Mouse (Mus musculus) megakaryocyte, embryonic 14.5 days (primary cell): ENCODE results near the gene Gm49711. TPM values are rescaled to one million over a fixed set of nuclear protein-coding genes. Genes with fewer than 3 reads are reported as not detected.

Experiments
- H3K27me3 ChIP-seq: replicated peaks from 2 replicates; pipeline ENCODE3; 2012; ENCODE audit warnings: inconsistent platforms
- H3K36me3 ChIP-seq: replicated peaks from 2 replicates; pipeline ENCODE3; 2012; ENCODE audit warnings: low read length, inconsistent platforms, mixed read lengths
- H3K4me1 ChIP-seq: 2 replicates; pipeline ENCODE4 v1.6.1; 2012; ENCODE audit warnings: inconsistent platforms
- H3K4me3 ChIP-seq: replicated peaks from 2 replicates; pipeline ENCODE3; 2012; ENCODE audit warnings: moderate library complexity, mild to moderate bottlenecking, inconsistent platforms
- H3K9me3 ChIP-seq: 2 replicates; pipeline ENCODE4 v1.6.1; 2012; ENCODE audit warnings: inconsistent platforms
- FLI1 ChIP-seq: IDR thresholded peaks from 2 replicates; pipeline ENCODE4 v1.6.1; 2012; ENCODE audit warnings: low read length, inconsistent platforms, mixed read lengths
- GATA1 ChIP-seq: IDR thresholded peaks from 3 replicates; pipeline ENCODE4 v1.6.1; 2012; ENCODE audit warnings: mixed read lengths, low read length, inconsistent platforms, borderline replicate concordance
- polyA plus RNA-seq: library from polyadenylated mRNA; stranded (reverse); fragments of >175 nt; gene quantifications from 2 replicates; pipeline ENCODE4 v1.2.3, GENCODE M21; 2012; ENCODE audit warnings: low replicate concordance; ENCODE audit not compliant: insufficient read depth

The Gm49711 gene
- polyA plus RNA-seq, 1 experiment = not detected

GRCm38 (mm10) chr16:92159114-92159513 is 101.0 kb downstream of the Gm49711 start:
- Histone ChIP-seq H3K4me1 (0 out of 2 replicates have a peak, but pooled peaks cover 4% of the 10 kb centered on the region), H3K4me3 (no peak overlapping the region), H3K27me3 (peaks cover 59% of the 10 kb centered on the region), H3K9me3 (peaks cover 13% of the 10 kb centered on the region), H3K36me3 (no peaks in the 10 kb centered on the region)
- TF ChIP-seq FLI1 = no peak
- TF ChIP-seq GATA1 = no peak

GRCm38 (mm10) chr16:92162289-92162688 is 104.2 kb downstream of the Gm49711 start:
- Histone ChIP-seq H3K36me3 (no peaks in the 10 kb centered on the region), H3K9me3 (peaks cover 14% of the 10 kb centered on the region), H3K27me3 (peaks cover 39% of the 10 kb centered on the region), H3K4me3 (no peak overlapping the region), H3K4me1 (0 out of 2 replicates have a peak, but pooled peaks cover 4% of the 10 kb centered on the region)
- TF ChIP-seq FLI1 = no peak

GRCm38 (mm10) chr16:92163545-92163944 is 105.4 kb downstream of the Gm49711 start:
- no peaks in the 10 kb centered on the region for H3K36me3 ChIP-seq
- H3K4me3 ChIP-seq = no peak overlapping the region
- TF ChIP-seq FLI1 (no peak), GATA1 (no peak)
- peaks cover 25% of the 10 kb centered on the region for H3K9me3 ChIP-seq
- H3K4me1 ChIP-seq = 0 out of 2 replicates have a peak, but pooled peaks cover 2% of the 10 kb centered on the region
- H3K27me3 ChIP-seq = peaks cover 28% of the 10 kb centered on the region

DNA sequence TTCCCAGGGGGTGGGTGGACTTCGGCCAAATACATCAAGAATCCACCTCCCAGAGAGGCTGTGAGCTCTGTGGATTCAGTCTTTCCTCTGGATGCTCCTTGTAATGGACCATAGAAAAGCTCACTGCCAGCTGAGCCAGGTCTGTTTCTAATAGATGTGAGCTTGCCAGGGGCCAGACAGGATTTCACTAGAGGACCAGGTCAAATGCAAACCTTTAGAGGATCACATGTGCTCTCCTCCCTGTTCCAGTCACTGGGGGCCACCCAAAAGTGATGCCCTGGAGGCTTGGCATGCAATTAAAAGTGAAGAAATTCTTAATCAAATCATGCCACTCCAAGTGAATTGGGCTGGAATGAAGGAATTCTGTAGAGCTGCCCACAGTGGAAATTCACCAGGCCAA is 117.9 kb downstream of the Gm49711 start:
- H3K9me3 ChIP-seq = peaks cover 14% of the 10 kb centered on the region
- TF ChIP-seq FLI1 = no peak
- TF ChIP-seq GATA1 = no peak
- H3K27me3 ChIP-seq = peaks cover 11% of the 10 kb centered on the region
- no peaks in the 10 kb centered on the region for H3K36me3 ChIP-seq
- no peaks in the 10 kb centered on the region for H3K4me1 ChIP-seq
- no peak overlapping the region for H3K4me3 ChIP-seq

GRCm38 (mm10) chr16:92177718-92178117 is 119.6 kb downstream of the Gm49711 start:
- Histone ChIP-seq H3K27me3 (peaks cover 14% of the 10 kb centered on the region), H3K36me3 (no peaks in the 10 kb centered on the region), H3K4me3 (no peak overlapping the region), H3K9me3 (peaks cover 8% of the 10 kb centered on the region), H3K4me1 (no peaks in the 10 kb centered on the region)
- TF ChIP-seq FLI1 (no peak), GATA1 (no peak)

GRCm38 (mm10) chr16:92179306-92179705 is 121.2 kb downstream of the Gm49711 start:
- no peak for TF ChIP-seq GATA1
- no peak for TF ChIP-seq FLI1
- no peaks in the 10 kb centered on the region for H3K36me3 ChIP-seq
- H3K4me3 ChIP-seq = no peak overlapping the region
- H3K9me3 ChIP-seq = peaks cover 3% of the 10 kb centered on the region; the same call in 1 of the 2 replicates
- peaks cover 14% of the 10 kb centered on the region for H3K27me3 ChIP-seq
- H3K4me1 ChIP-seq = no peaks in the 10 kb centered on the region

DNA sequence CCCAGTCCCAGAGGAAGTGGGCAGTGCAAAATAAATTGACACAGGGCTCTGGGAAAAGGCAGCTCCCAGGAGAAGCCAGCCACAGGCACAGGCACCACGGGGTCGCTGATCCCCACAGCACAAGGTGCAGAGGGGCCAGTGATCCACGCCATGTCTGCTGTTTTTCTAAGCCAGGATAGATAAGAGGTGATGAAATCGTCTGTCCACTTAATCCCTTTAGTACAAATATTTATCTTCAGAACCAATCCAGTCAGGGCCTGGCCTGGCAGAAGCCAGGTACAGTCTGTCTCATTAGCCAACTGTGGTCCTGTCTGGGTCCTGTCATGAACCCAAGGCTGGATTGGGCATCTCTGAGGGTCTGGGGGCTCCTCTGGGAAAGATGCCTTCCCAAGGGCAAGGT is 125.4 kb downstream of the Gm49711 start:
- Histone ChIP-seq H3K27me3 (peaks cover 21% of the 10 kb centered on the region), H3K36me3 (no peaks in the 10 kb centered on the region), H3K4me3 (no peak overlapping the region), H3K9me3 (peaks cover 11% of the 10 kb centered on the region), H3K4me1 (no peaks in the 10 kb centered on the region)
- TF ChIP-seq FLI1 (no peak), GATA1 (no peak)

GRCm38 (mm10) chr16:92190603-92191002 is 132.5 kb downstream of the Gm49711 start:
- Histone ChIP-seq H3K36me3 (no peaks in the 10 kb centered on the region), H3K4me3 (no peak overlapping the region), H3K4me1 (no peaks in the 10 kb centered on the region), H3K9me3 (peaks cover 19% of the 10 kb centered on the region), H3K27me3 (peaks cover 18% of the 10 kb centered on the region)
- TF ChIP-seq GATA1 = no peak
- no peak for TF ChIP-seq FLI1

GRCm38 (mm10) chr16:92195094-92195493 is 137.0 kb downstream of the Gm49711 start:
- Histone ChIP-seq H3K4me3 (no peak overlapping the region), H3K36me3 (no peaks in the 10 kb centered on the region), H3K9me3 (peaks cover 16% of the 10 kb centered on the region), H3K4me1 (no peaks in the 10 kb centered on the region), H3K27me3 (peaks cover 26% of the 10 kb centered on the region)
- TF ChIP-seq FLI1 = no peak
- TF ChIP-seq GATA1 = no peak

DNA sequence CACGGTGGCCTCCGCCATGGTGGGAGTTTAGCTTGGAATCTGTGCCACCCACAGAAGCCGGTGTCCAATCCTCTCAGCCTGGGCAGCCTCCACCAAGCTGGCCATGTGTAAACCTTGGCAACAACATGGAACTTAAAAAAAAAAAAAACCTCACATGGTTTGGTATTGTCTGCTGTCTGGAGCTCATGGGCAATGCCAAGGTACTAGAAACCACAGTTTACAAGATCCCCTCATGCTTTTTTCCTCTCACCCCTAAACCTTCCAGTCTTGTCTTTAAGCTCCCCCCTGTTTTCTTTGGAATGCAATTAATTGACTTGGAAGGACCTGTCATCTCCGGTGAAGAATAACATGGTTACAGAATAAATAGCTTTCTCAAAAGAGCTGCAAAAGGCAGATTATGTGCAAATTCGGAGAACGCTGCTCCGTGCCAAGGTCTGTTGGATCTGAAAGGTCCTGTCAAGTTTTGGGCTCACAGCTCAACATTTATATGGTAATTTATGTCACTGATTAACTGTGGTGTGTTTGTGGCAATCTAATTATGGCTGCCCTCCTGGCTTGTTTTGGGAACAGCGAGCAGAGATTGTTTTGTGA is 138.7 kb downstream of the Gm49711 start:
- no peaks in the 10 kb centered on the region for H3K4me1 ChIP-seq
- peaks cover 22% of the 10 kb centered on the region for H3K9me3 ChIP-seq
- no peak overlapping the region for H3K4me3 ChIP-seq
- TF ChIP-seq FLI1 = no peak
- no peak for TF ChIP-seq GATA1
- no peaks in the 10 kb centered on the region for H3K36me3 ChIP-seq
- H3K27me3 ChIP-seq = peaks cover 31% of the 10 kb centered on the region
